Mouse (Mus musculus) liver, adult 2 months (tissue): ENCODE results near the gene Gla.

Source experiments
- CTCF ChIP-seq: fragments of 200-500 bp; IDR thresholded peaks from 2 replicates; pipeline ENCODE4 v1.5.1; 2011; ENCODE audit warnings: low read depth, low read length, control low read depth
- POLR2A ChIP-seq: fragments of 200-500 bp; IDR thresholded peaks from 2 replicates; pipeline ENCODE4 v1.6.1; 2011; ENCODE audit warnings: low read length, control low read depth; ENCODE audit not compliant: insufficient read depth; ENCODE audit errors: extremely low read depth

GRCm38 (mm10) chrX:134566536-134567222 lies 34.2 kb downstream of the Gla start:
- TF ChIP-seq CTCF (no peak), POLR2A (no peak)
